Mouse (Mus musculus) midbrain, embryonic 11.5 days (tissue): ENCODE measurements at regions not wholly inside any gene's neighbourhood (a gene's known extent, or its start where the extent isn't known, plus 50 kb on each side); places are given as distances from the start of the nearest gene placed in this dataset.

Source experiments
- ATAC-seq: fragments of 200-750 bp; cut with Nextera tagmentation; 2 replicates; pipeline ENCODE4 v1.8.0; 2017; ENCODE audit warnings: moderate TSS enrichment, moderate library complexity; ENCODE audit not compliant: low FRiP score
- DNase-seq: peaks from one replicate; pipeline ENCODE4 v3.0.0; 2015; ENCODE audit warnings: low spot score; ENCODE audit errors: missing footprints
- H3K27ac ChIP-seq: fragments of 300-500 bp; sonication (generic); 2 replicates; pipeline ENCODE4 v1.5.1; 2014; ENCODE audit warnings: low read depth, low read length
- H3K27me3 ChIP-seq: fragments of 300-500 bp; sonication (generic); 2 replicates; pipeline ENCODE4 v1.6.1; 2014; ENCODE audit warnings: mild to moderate bottlenecking, low read length, moderate library complexity, mixed read lengths; ENCODE audit not compliant: control insufficient read depth, insufficient read depth
- H3K36me3 ChIP-seq: fragments of 300-500 bp; sonication (generic); 2 replicates; pipeline ENCODE4 v1.6.1; 2014; ENCODE audit warnings: mild to moderate bottlenecking, low read length, moderate library complexity, mixed read lengths; ENCODE audit not compliant: control insufficient read depth, insufficient read depth
- H3K4me1 ChIP-seq: fragments of 300-500 bp; sonication (generic); 2 replicates; pipeline ENCODE4 v1.6.1; 2014; ENCODE audit warnings: low read length; ENCODE audit not compliant: control insufficient read depth, insufficient read depth
- H3K4me2 ChIP-seq: fragments of 300-500 bp; sonication (generic); 2 replicates; pipeline ENCODE4 v1.6.1; 2014; ENCODE audit warnings: mild to moderate bottlenecking, moderate library complexity
- H3K4me3 ChIP-seq: fragments of 300-500 bp; sonication (generic); 2 replicates; pipeline ENCODE4 v1.5.1; 2014; ENCODE audit warnings: low read depth, low read length
- H3K9ac ChIP-seq: fragments of 300-500 bp; sonication (generic); 2 replicates; pipeline ENCODE4 v1.6.1; 2014; ENCODE audit warnings: low read length
- H3K9me3 ChIP-seq: fragments of 300-500 bp; sonication (generic); 2 replicates; pipeline ENCODE4 v1.6.1; 2016; ENCODE audit warnings: low read length; ENCODE audit not compliant: control insufficient read depth
- WGBS: fragments of 180-500 bp; shearing (Covaris S2); extraction: QIAGEN DNeasy Blood & Tissue Kit; methylation state at CpG from one replicate; pipeline ENCODE4 v1.1.7; 2014; 5-methylcytosine and 5-hydroxymethylcytosine counted together

DNA sequence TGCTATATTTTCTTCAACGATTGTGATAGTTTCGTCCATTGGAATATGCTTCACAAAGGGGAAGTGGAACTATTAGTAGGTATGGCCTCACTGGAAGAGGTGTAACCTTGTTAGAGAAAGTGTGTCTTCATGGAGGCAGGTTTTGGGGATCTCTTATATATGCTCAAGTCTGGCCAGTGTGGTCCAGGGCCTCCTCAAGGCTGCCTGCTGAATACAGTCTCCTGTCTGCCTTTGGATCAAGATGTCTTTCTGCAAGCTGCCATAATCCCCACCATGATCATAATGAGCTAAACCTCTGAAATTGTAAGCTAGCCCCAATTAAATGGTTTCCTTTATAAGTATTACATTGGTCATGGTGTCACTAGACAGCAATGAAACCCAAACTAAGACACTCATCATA is 384.3 kb downstream of the Btbd3 start:
- ATAC-seq (0 out of 2 replicates have a peak, but pooled peaks have one; percentile 27), DNase-seq (no peak)
- WGBS, result 97% methylated on average over 2 of the region's 2 CpGs
- Histone ChIP-seq H3K27me3 (no peaks in the 10 kb centered on the region), H3K9ac (no peak overlapping the region), H3K4me1 (no peaks in the 10 kb centered on the region), H3K4me3 (no peak overlapping the region), H3K36me3 (no peaks in the 10 kb centered on the region), H3K9me3 (no peaks in the 10 kb centered on the region), H3K4me2 (no peak overlapping the region), H3K27ac (no peak overlapping the region)

DNA sequence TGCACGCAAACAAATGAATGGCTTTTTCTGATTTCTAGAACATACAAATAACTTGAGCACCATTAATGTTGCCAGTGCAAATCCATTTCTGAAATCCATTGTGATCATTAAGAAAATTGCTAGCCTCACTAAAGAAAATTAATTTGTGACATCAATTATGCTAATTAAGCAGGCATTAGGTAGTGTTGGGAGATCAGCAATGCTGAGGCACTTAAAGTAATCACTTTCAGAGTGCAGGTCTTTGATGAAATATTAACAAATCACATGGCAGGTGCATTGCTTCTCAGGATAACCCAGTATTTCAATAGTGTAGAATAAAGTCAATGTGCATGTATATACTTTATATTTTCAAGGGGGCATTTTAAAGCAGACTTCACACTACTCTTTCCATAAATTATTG is 385.0 kb downstream of the Btbd3 start:
- Histone ChIP-seq H3K4me3 (no peak overlapping the region), H3K9ac (no peak overlapping the region), H3K4me2 (no peak overlapping the region), H3K27ac (no peak overlapping the region), H3K36me3 (no peaks in the 10 kb centered on the region), H3K9me3 (no peaks in the 10 kb centered on the region), H3K4me1 (no peaks in the 10 kb centered on the region), H3K27me3 (no peaks in the 10 kb centered on the region)
- no peak for DNase-seq
- 76% methylated on average over 1 of the region's 1 CpGs for WGBS
- peak; percentile 46; the same call in 1 of the 2 replicates for ATAC-seq

DNA sequence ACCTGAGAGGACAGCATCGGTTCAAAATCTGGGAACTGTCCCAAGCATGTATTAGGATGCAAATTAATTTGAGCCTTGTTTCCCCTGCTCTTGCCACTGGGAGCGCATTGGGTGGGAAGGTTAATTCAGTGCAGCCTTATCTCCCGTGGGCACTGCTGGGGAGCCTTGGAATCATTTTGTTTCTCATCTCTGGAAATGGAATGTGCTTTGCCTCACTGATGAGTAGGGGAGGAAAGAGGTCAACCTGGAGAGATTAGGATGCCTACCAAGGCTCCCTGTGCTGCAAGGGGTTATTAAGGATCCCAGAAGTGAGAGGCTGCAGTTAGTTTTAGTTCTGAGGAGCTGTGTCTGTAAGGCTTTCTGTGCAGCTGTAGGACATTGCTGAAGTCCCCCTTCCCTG is 392.3 kb downstream of the Btbd3 start:
- DNase-seq, result no peak

DNA sequence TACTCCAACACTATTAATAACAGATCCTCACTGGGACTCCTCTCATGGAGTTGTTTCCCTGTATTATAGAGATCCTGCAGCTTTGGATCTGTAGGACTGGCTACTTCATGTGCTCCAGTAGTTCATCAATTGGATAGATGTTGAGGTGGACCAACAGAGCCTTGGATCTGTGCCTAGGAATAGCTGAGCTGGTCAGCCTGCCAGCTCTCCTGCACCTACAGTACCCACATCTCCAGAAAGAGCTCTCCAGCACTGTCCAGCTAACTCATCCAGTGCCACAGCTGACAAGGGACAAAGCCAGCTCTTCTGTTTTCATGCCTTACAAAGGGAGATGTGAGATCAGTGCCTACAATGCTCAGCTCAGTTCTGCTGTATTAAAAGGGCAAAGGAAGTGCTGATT is 403.0 kb downstream of the Btbd3 start:
- no peaks in the 10 kb centered on the region for H3K4me1 ChIP-seq
- DNase-seq, result no peak

More for the DNA sequence above, 392.3 kb downstream of the Btbd3 start:
- H3K4me1 ChIP-seq, result no peaks in the 10 kb centered on the region
- H3K4me2 ChIP-seq, result no peak overlapping the region
- no peaks in the 10 kb centered on the region for H3K27me3 ChIP-seq
- H3K9ac ChIP-seq, result no peak overlapping the region
- no peaks in the 10 kb centered on the region for H3K36me3 ChIP-seq
- H3K27ac ChIP-seq, result no peak overlapping the region
- peak; percentile 64; the same call in 1 of the 2 replicates for ATAC-seq
- H3K9me3 ChIP-seq, result no peaks in the 10 kb centered on the region
- H3K4me3 ChIP-seq, result no peak overlapping the region
- 59% methylated on average over 3 of the region's 3 CpGs for WGBS

DNA sequence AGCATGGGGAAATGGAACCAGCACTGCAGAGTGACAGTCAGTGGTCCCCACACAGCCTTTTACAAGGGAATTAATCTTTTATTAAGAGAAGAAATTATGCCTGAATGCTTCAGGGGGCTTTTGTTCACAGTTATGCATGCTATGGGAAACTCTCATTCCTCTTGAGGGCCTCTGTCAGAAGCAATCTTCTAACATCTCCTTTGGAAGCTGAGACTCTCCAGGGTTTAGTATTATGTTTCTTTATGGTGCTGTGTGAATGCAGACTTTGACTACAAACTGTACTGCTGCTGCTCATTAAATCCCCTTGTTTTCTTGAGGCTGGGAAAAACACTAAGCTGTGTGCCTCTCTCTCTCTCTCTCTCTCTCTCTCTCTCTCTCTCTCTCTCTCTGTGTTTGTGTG is 413.9 kb downstream of the Btbd3 start:
- Histone ChIP-seq H3K4me2 (no peak overlapping the region), H3K4me3 (no peak overlapping the region), H3K9ac (no peak overlapping the region), H3K27me3 (no peaks in the 10 kb centered on the region), H3K9me3 (no peaks in the 10 kb centered on the region), H3K36me3 (no peaks in the 10 kb centered on the region), H3K4me1 (no peaks in the 10 kb centered on the region), H3K27ac (no peak overlapping the region)
- no peak for DNase-seq
- no peak for ATAC-seq

More for the DNA sequence above, 403.0 kb downstream of the Btbd3 start:
- H3K9ac ChIP-seq, result no peak overlapping the region
- no peak overlapping the region for H3K4me3 ChIP-seq
- no peak for ATAC-seq
- H3K27me3 ChIP-seq, result no peaks in the 10 kb centered on the region
- H3K36me3 ChIP-seq, result no peaks in the 10 kb centered on the region
- no peaks in the 10 kb centered on the region for H3K9me3 ChIP-seq
- no peak overlapping the region for H3K27ac ChIP-seq
- no peak overlapping the region for H3K4me2 ChIP-seq

DNA sequence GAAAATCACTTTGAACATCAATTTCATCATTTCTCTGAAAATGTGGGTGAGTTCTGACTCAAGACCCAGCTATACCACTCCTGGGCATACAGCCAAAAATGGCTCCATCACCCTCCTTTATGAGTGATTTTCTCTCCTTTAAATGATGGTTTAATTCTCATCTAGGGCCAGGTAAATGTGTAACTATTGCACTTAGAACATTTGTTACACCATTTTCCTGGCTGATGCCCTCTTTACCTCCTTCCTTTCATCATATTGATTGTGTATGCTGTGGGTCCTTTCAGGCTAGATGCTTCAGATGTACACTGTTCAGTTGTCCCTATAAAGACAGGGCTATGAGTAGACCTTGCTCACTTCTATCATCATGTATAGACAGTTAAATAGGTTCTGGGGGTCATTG is 418.4 kb downstream of the Btbd3 start:
- DNase-seq, result no peak
- ATAC-seq, result no peak
- Histone ChIP-seq H3K27me3 (no peaks in the 10 kb centered on the region), H3K4me3 (no peak overlapping the region), H3K27ac (no peak overlapping the region), H3K36me3 (no peaks in the 10 kb centered on the region), H3K9me3 (no peaks in the 10 kb centered on the region), H3K9ac (no peak overlapping the region), H3K4me2 (no peak overlapping the region), H3K4me1 (no peaks in the 10 kb centered on the region)

DNA sequence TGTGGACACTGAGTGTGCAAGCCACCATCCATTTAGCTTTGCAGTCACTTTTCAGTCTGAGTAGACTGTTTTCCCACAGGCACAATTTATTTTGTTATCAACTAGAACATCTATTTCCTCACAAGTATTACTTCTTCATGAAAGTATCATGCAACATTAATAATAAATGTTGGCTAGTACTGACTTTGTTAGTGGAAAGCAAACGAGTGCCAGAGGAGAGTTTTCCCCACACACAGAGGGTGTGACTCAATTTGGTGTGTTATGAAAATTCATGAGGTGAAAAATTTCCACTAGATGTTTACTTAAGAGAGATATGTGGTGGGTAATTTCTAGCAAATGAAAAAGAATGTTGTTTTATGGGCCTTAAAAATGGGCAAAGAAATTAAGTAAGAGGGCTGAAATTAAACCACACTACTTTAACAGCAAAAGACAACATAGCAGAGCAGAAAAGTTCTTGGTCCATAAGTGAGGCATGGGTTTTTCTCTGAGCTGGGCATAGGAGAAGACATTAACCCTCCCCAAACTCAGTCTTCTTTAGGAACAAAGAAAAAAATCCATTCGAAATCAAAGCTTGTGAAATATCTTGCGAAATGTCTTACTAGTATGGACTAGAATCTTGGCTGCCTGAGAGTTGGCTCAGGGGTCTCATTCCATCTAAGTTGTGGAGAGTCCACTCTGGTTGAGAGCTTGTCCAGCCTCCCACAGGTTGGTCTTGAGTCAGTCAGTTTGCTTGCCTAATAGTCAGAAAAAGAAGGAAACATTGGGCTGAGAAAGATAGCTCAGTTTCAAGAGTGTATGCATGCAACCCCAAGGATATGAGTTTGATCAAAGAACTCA is 419.1 kb downstream of the Btbd3 start:
- ATAC-seq, result no peak
- Histone ChIP-seq H3K27me3 (no peaks in the 10 kb centered on the region), H3K4me1 (no peaks in the 10 kb centered on the region), H3K4me3 (no peak overlapping the region), H3K4me2 (no peak overlapping the region), H3K9ac (no peak overlapping the region), H3K9me3 (no peaks in the 10 kb centered on the region), H3K36me3 (no peaks in the 10 kb centered on the region), H3K27ac (no peak overlapping the region)
- 81% methylated on average over 3 of the region's 3 CpGs for WGBS
- DNase-seq, result no peak

DNA sequence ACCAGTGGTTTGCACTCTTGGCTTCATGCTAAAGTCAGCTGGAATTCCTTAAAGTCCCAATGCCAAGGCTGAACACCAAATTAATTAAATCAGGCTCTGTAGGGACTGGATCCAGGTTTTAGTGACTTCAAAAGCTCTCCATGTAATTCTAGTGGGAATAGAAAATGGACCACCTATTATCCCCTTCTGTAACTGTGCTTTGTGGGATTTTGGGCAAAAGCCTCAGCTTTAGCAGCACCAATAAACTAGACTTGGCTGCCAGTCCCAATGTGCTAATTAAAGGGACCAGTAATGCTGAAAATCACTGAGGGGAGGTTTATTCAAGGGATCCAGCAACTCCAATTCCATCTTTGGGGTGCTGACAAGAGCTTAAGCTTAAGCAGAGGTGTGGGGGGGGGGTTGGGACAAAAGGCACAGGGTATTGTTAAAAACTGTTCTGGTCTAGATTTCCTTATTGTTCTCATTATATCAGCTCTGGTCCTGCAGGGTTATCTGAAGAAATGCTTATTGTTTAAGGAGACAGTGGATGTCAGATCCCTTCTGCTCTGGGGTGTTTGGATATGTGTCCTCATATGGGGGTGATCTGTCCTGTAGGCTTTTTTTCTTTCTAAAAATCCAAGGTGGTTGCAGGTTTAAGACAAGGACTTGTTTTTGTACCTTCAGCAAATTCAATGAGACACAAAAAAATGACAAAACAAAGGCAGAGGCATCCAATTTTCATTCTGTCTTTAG is 431.9 kb downstream of the Btbd3 start:
- ATAC-seq, result no peak
- no peak for DNase-seq
- Histone ChIP-seq H3K4me3 (no peak overlapping the region), H3K36me3 (no peaks in the 10 kb centered on the region), H3K9ac (no peak overlapping the region), H3K4me1 (no peaks in the 10 kb centered on the region), H3K9me3 (no peaks in the 10 kb centered on the region), H3K27ac (no peak overlapping the region), H3K27me3 (no peaks in the 10 kb centered on the region), H3K4me2 (no peak overlapping the region)

DNA sequence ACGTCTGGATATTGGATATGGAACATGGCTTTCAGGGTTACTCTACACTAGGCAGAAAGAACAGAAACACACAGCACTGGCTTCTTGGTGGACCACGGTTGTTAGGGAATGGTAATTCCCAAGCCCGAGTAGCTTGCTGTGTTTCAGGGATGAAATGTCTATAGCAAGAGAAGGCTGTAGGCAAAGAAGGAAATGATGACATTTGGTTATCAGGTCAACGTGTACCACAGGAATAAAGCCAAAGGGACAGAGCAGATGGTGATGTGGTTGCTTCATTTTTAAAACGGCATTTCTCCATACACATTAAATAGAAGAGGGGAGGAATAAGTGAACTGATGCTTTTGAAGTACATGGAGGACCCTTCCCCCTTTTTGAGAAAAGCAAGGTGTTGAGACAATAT is 433.1 kb downstream of the Btbd3 start:
- H3K4me1 ChIP-seq, result no peaks in the 10 kb centered on the region
- no peaks in the 10 kb centered on the region for H3K9me3 ChIP-seq
- no peaks in the 10 kb centered on the region for H3K27me3 ChIP-seq
- no peaks in the 10 kb centered on the region for H3K36me3 ChIP-seq
- ATAC-seq (no peak), DNase-seq (no peak)
- 84% methylated on average over 5 of the region's 5 CpGs for WGBS
- H3K9ac ChIP-seq, result no peak overlapping the region
- no peak overlapping the region for H3K4me3 ChIP-seq
- H3K27ac ChIP-seq, result no peak overlapping the region
- no peak overlapping the region for H3K4me2 ChIP-seq
